Mouse (Mus musculus) kidney, adult 11 months (tissue): ENCODE measurements around the gene BC016579.
A peak's percentile ranks its signal among the peaks of the same experiment; 100 is the strongest.

Experiments used
- DNase-seq: peaks from one replicate; pipeline ENCODE4 v3.0.0; 2022

The BC016579 gene

DNA sequence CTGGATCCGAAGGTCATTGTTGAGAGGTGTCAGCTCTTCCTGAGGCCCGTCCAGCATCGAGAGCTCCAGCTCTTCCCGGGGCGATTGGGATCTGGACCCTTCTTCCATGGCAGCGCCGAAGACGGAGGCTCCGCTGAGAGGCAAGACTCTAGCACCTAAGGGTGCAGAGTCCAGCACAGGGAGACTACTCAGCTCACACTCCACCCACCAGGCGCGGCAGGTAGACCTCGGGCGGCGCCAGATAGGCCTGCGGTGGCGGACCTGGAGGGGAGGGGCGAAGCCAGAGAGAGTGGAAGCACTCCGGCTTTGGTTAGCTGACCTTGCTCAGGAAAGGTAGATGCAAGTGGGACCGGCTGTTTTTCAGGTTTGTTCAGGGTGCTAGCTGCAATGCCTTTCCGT lies at the start of gene BC016579:
Gene BC016579, minus strand, starts transcription at position 135 of the 399 bp plus-strand sequence.
- peak; percentile 48 for DNase-seq

DNA sequence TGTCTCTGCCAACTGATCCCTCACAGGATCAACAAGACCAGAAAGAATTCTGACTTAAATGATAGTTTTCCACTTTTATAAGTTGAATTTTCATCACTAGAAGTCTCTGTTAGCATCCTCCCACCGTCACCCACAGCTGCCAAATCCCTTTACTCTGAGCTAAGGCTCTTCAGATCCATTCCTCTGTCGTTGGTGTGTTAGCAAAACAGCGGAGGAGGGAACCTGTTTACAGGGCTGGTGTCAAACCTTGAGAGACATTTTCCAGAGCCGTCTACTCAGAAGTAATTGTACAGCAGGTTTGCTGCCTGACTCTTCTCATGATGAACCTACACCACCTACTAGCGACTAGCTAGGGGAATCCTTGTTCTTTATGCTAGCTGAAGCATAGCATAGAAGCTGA lies 45.4 kb upstream of the BC016579 start:
- DNase-seq = no peak

DNA sequence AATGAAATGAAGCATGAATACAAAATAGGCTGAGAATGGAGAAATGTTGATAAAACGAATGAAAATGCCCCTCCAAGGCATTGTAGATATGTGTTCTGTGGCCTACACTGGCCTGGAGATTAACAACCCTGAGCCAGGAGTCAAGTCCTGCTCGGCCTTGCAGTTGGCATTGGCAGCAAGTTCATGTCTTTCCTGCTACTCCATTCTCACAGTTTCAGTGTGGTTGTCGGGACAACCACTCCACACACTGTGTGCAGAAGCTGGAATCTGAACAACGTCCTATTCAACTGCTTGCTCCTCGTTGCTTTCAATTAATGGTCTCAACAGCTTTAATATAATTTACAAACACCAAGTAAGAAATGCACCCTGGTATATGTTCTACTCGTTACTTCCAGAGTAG lies 44.1 kb upstream of the BC016579 start:
- no peak for DNase-seq

DNA sequence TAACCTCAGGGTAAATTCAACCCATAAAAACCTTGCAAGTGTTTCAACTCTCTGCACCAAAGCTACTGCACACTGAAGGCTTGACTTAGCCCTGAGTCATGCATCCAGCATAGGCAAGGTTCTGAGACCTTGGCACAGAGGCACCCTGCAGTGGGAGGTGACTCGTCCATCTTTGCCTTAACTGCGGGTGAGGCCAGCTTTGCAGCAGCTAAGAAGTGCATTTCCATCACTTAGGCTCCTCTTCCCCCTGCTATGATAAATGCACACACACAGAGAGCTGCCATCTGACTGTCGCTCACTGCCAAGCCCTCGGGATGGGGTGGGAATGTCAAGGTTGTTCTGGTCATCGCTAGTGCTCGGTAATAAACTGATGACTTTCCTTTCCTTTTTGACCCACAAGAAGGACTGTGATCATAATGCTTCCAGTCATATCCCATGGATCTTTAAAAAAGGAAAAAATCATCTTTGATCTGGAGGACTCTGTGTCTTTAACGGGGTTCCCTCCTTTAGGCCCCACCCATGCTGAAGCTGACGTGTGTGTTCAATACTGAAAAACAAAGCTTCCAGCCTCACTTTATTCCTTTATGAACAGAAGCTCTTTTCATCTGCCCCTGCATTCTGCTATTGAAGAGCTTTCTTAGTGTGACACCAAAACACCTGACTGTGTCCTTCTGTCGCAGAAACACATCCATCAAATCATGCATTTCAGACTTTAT lies 41.7 kb upstream of the BC016579 start:
- DNase-seq = no peak

GRCm38 (mm10) chr16:45693558-45693957 lies 39.7 kb upstream of the BC016579 start, which contains the start of gene Tmprss7:
Tmprss7 (minus strand) TSS chr16:45693658.
- no peak for DNase-seq

DNA sequence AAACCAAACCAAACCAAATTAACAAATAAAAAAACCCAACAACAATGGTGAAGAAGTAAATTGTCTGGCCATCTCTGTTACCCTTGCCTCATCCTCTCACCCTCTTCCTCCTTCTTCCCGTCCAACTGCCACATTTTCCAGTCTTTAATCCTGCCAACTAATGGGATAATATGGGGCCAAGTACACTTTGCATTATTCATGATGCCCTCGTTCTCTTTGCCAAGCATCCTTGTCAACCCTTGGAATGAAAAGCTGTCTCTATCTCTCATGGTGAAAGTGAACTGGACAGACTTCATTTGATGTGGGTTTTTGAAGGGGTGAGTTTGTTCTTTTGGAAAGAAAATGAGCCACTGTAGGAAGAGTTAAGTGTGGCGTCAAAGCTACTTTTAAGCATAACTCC lies 39.0 kb upstream of the BC016579 start:
- DNase-seq = no peak

- DNase-seq = no peak
Observed at GRCm38 (mm10) chr16:45690178-45690577, 36.3 kb upstream of the BC016579 start.

GRCm38 (mm10) chr16:45686833-45687232 lies 33.0 kb upstream of the BC016579 start:
- no peak for DNase-seq

DNA sequence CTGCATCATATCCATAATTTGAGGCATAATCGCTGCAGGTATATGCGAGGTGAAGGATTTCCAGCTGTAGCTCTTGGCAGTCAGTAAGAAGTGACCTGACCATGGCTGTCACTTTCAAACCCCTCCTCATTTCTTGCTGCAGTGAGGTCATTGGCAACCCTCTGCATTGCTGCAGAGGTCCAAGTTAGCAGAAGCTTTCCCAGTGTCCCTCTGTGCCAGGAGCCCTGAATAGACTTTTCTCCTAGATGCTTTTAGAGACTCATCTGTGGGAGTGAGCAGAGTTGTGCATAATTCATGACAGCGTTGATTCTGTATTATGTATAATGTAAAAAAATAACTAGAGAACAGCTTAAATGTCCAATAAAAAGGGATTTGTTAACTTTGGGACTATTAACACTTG lies 31.4 kb upstream of the BC016579 start:
- no peak for DNase-seq

- peak; percentile 10 for DNase-seq
Observed at GRCm38 (mm10) chr16:45684815-45685214, 30.9 kb upstream of the BC016579 start.

DNA sequence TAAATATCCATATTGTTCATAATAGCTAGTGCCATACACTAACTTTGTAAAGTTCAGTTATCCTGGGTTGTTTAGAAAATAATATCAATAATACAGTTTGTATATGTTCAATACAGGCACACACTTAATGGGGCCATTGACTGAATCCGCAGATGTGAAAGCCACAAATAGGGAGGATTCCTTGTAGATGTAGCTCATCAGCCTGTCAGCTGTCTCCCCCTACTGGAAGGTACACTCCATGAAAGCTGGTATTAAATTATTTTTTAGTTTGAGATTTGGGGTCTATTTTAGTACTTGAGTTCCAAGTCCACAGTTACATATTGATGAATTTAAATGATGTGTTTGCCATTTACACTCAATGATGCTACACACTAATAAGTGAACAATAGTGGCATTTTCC lies 22.6 kb upstream of the BC016579 start:
- no peak for DNase-seq

DNA sequence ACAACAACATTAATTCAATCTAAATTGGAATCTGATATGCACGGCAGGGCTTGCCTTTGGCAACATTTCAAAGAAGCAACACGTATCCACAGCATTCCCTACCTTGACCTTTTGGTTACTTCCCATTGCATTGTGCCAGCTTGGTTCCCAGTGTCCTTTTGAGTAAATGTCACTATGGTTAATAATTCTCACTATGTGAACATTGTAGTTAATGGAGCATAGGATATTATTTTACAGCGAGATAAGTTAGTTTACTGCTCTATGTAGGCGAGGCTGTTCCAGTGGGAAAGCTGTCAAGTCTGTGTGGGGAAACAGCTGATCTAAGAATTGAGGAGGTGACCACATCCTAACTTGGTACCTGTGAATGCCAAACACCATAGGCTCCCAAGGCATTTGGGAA lies 16.1 kb upstream of the BC016579 start:
- peak; percentile 6 for DNase-seq

- DNase-seq = no peak
Observed at GRCm38 (mm10) chr16:45668178-45668577, 14.3 kb upstream of the BC016579 start.

GRCm38 (mm10) chr16:45666136-45666535 lies 12.3 kb upstream of the BC016579 start:
- DNase-seq = no peak

DNA sequence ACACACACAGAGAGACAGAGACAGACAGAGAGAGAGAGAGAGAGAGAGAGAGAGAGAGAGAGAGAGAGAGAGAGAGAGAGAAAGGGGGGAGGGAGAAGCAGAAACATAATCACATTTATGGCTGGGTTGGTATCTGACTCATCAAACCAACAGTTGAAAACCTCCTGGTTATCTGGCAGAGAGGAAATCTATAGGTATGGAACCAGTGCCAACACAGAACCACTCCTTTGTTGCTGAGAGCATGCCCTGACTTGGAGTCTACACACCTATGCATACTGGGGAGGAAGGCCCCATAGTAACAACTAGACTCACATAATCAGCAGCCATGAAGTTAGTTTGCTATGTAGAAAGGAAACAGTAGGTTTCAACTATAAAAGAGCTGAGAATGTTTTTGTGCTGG lies 8.5 kb upstream of the BC016579 start:
- no peak for DNase-seq

- DNase-seq = no peak
Observed at GRCm38 (mm10) chr16:45659596-45659995, 5.7 kb upstream of the BC016579 start.

- DNase-seq = no peak
Observed at GRCm38 (mm10) chr16:45658248-45658647, 4.4 kb upstream of the BC016579 start.

GRCm38 (mm10) chr16:45657574-45658159 lies 3.8 kb upstream of the BC016579 start:
- DNase-seq = no peak

DNA sequence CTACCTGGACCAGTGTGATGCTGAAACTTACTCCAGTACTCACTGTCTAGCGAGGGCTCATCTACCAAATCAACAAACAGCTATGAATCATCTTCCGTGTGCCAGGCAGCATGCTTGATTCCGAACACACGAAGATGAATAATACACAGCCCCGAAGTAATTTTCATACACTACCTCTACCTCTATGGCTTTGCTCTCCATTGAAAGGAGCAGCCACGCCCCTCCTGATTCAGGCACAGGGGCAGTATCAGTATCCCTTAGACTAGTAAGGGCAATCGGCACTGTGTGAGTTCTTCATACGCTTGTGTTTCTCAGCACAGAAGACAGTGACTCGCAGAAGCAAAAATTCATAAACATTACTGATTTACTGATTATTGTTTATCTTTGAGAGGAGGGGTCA lies 597 bp upstream of the BC016579 start:
- DNase-seq = no peak

- DNase-seq = no peak
Observed at GRCm38 (mm10) chr16:45653009-45653933, 597 bp downstream of the BC016579 start.

GRCm38 (mm10) chr16:45651497-45651896 lies 2.4 kb downstream of the BC016579 start:
- no peak for DNase-seq

GRCm38 (mm10) chr16:45644380-45644779 lies 9.5 kb downstream of the BC016579 start:
- DNase-seq = no peak

DNA sequence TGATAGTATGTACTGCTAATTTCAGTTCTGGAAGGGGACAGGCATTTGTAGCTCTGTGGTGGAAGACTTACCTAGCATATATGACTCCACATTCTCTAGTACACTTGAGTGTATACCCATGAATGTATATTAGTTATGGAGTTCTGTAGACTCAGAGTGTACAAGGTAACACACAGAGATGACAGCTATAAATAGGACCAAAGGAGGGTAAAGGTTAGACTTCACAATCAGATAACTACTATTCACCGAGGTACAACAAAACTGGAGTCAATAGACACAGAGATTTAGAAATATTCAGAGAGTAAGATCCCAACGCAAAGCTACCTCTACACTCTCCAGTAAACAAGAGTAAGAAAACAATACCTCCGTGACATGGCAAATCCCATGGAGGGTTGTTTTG lies 9.9 kb downstream of the BC016579 start:
- DNase-seq = no peak

GRCm38 (mm10) chr16:45641301-45641700 lies 12.6 kb downstream of the BC016579 start:
- DNase-seq = no peak
